ENCODE assay signal across 8 mouse cellular contexts in genomic region chr6:25808806-25809495, GRCm38 (mm10). TPM values are rescaled to one million over a fixed set of nuclear protein-coding genes. Genes with fewer than 3 reads are reported as not detected.
DNase-seq lines count a peak whose midpoint lies in the region; ATAC-seq lines count a peak whose summit lies in the region.

Pot1a (minus strand) TSS chr6:25809246.

- peak; percentile 94 to 95 for DNase-seq in B cell, adult 2 months
- DNase-seq in brain, adult 2 months (ENCODE audit: low read depth, low spot score), result peak; percentile 99
- DNase-seq in heart, embryonic 10.5 days (ENCODE audit: low spot score), result peak; percentile 98
- peak; percentile 98 for DNase-seq in liver
- DNase-seq in spleen, postnatal 4 days (ENCODE audit: low spot score in 2 of 2), result peak; percentile 94 to 98

- peak within 1 kb of the TSS; percentile 68 for H3K4me3 ChIP-seq in heart, embryonic 10.5 days
- H3K4me3 ChIP-seq in kidney, embryonic 15.5 days (replicated peaks), result peak within 1 kb of the TSS; percentile 67

- H3K4me1 ChIP-seq in heart, embryonic 10.5 days, result 0 out of 2 replicates have a peak, but pooled peaks cover 3% of the 10 kb centered on the region
- peaks cover 5% of the 10 kb centered on the region; the same call in 1 of the 2 replicates for H3K4me1 ChIP-seq in kidney, embryonic 15.5 days

- no peaks in the 10 kb centered on the region for H3K27me3 ChIP-seq in heart, embryonic 10.5 days (ENCODE audit: insufficient read depth, poor library complexity, severe bottlenecking)
- no peaks in the 10 kb centered on the region for H3K27me3 ChIP-seq in kidney, embryonic 15.5 days

- peak within 1 kb of the TSS; percentile 63 for H3K9ac ChIP-seq in kidney, embryonic 15.5 days

- H3K9me3 ChIP-seq in heart, embryonic 10.5 days, result no peaks in the 10 kb centered on the region
- no peaks in the 10 kb centered on the region for H3K9me3 ChIP-seq in kidney, embryonic 15.5 days (replicated peaks)

- peak within 1 kb of the TSS; percentile 92 for H3K27ac ChIP-seq in heart, embryonic 10.5 days
- peak within 1 kb of the TSS; percentile 85 for H3K27ac ChIP-seq in kidney, embryonic 15.5 days

- ATAC-seq in erythroblast, adult 5-6 weeks (replicated peaks; ENCODE audit: low FRiP score, poor library complexity, severe bottlenecking), result peak; percentile 98
- ATAC-seq in kidney, embryonic 15.5 days (replicated peaks; ENCODE audit: low FRiP score), result peak; percentile 100
- peak; percentile 100 for ATAC-seq in monocyte, adult 5-6 weeks (replicated peaks; ENCODE audit: insufficient number of reproducible peaks, low FRiP score, low TSS enrichment, poor library complexity, severe bottlenecking)

- under 1% methylated on average over 34 of the region's 34 CpGs for WGBS in heart, embryonic 10.5 days
- WGBS in kidney, embryonic 15.5 days, result under 1% methylated on average over 34 of the region's 34 CpGs

- peak within 1 kb of the TSS; percentile 61 for H3K4me2 ChIP-seq in kidney, embryonic 15.5 days

- H3K36me3 ChIP-seq in heart, embryonic 10.5 days, result peaks cover 4% of the 10 kb centered on the region; the same call in 1 of the 2 replicates
- peaks cover 9% of the 10 kb centered on the region; the same call in 1 of the 2 replicates for H3K36me3 ChIP-seq in kidney, embryonic 15.5 days

RNA-seq across cellular contexts. Expression of gene Pot1a, which starts in this region (rescaled TPM):
- total RNA-seq in erythroblast, adult 5-6 weeks (2015; ENCODE audit: low replicate concordance), result 56.3 and 68.1 TPM in 2 replicates
- total RNA-seq in erythroblast, adult 5-6 weeks (2017; ENCODE audit: low replicate concordance), result 64.3 and 68.5 TPM in 2 replicates
- polyA plus RNA-seq in heart, embryonic 10.5 days (2016; fragmentation: Nextera tagmentation; extraction: Ambion mirVana), result 29.0 and 29.4 TPM in 2 replicates
- polyA plus RNA-seq in kidney, embryonic 15.5 days (2015; fragmentation: Nextera tagmentation; extraction: Ambion mirVana), result 29.3 and 34.0 TPM in 2 replicates
- 9.5 to 33.5 TPM (median 31.0 TPM) in 3 replicates for total RNA-seq in monocyte, adult 5-6 weeks (2017)

Comparison
In these comparisons a context has a peak if more than half of its experiments do, and no peak if none do; other contexts are left out.
1. Peak in every context shown above with its lines: DNase-seq, ATAC-seq, H3K4me3 ChIP-seq and H3K27ac ChIP-seq.